Mouse (Mus musculus): Measurements from ENCODE around the gene Ehd1. TPM values are rescaled to one million over a fixed set of nuclear protein-coding genes. Genes with fewer than 3 reads are reported as not detected.

Gene Ehd1
- polyA plus RNA-seq (2015; fragmentation: Nextera tagmentation; extraction: Ambion mirVana), result 85.5 and 101 TPM in 2 replicates

GRCm38 (mm10) chr19:6276426-6277421, at the start of gene Ehd1:
Ehd1 (plus strand) TSS chr19:6276725.
- peaks cover 18% of the 10 kb centered on the region for H3K36me3 ChIP-seq
- H3K9ac ChIP-seq, result peak within 1 kb of the TSS; percentile 92
- H3K9me3 ChIP-seq, result no peaks in the 10 kb centered on the region
- H3K27ac ChIP-seq (replicated peaks), result peak within 1 kb of the TSS; percentile 84
- H3K27me3 ChIP-seq, result peaks cover 3% of the 10 kb centered on the region; the same call in 1 of the 2 replicates
- peak; percentile 96 for ATAC-seq (ENCODE audit: low read depth)
- H3K4me2 ChIP-seq, result peak within 1 kb of the TSS; percentile 78
- under 1% methylated on average over 106 of the region's 106 CpGs for WGBS
- peaks cover 50% of the 10 kb centered on the region for H3K4me1 ChIP-seq (replicated peaks)
- H3K4me3 ChIP-seq, result peak within 1 kb of the TSS; percentile 93

- H3K4me2 ChIP-seq, result no peak overlapping the region
- 89% methylated on average over 14 of the region's 14 CpGs for WGBS
- no peaks in the 10 kb centered on the region for H3K9me3 ChIP-seq
- ATAC-seq (ENCODE audit: low read depth), result no peak
- no peak overlapping the region for H3K4me3 ChIP-seq
- H3K9ac ChIP-seq, result no peak overlapping the region
- no peak overlapping the region for H3K27ac ChIP-seq (replicated peaks)
- no peaks in the 10 kb centered on the region for H3K27me3 ChIP-seq
- H3K36me3 ChIP-seq, result peaks cover 55% of the 10 kb centered on the region
- no peaks in the 10 kb centered on the region for H3K4me1 ChIP-seq (replicated peaks)
Measured at GRCm38 (mm10) chr19:6226763-6227162, 49.8 kb upstream of the Ehd1 start.

GRCm38 (mm10) chr19:6227864-6228263, 48.7 kb upstream of the Ehd1 start:
- H3K4me2 ChIP-seq, result no peak overlapping the region
- no peak overlapping the region for H3K27ac ChIP-seq (replicated peaks)
- H3K9me3 ChIP-seq, result no peaks in the 10 kb centered on the region
- no peak overlapping the region for H3K9ac ChIP-seq
- no peak for ATAC-seq (ENCODE audit: low read depth)
- no peaks in the 10 kb centered on the region for H3K27me3 ChIP-seq
- 84% methylated on average over 4 of the region's 4 CpGs for WGBS
- H3K4me1 ChIP-seq (replicated peaks), result no peaks in the 10 kb centered on the region
- peaks cover 66% of the 10 kb centered on the region for H3K36me3 ChIP-seq
- no peak overlapping the region for H3K4me3 ChIP-seq

- no peak overlapping the region for H3K4me2 ChIP-seq
- no peak overlapping the region for H3K9ac ChIP-seq
- no peak for ATAC-seq (ENCODE audit: low read depth)
- H3K9me3 ChIP-seq, result no peaks in the 10 kb centered on the region
- no peak overlapping the region for H3K27ac ChIP-seq (replicated peaks)
- no peak overlapping the region for H3K4me3 ChIP-seq
- H3K27me3 ChIP-seq, result no peaks in the 10 kb centered on the region
- H3K36me3 ChIP-seq, result peaks cover 76% of the 10 kb centered on the region
- WGBS, result 87% methylated on average over 4 of the region's 4 CpGs
- peaks cover 19% of the 10 kb centered on the region for H3K4me1 ChIP-seq (replicated peaks)
Measured at GRCm38 (mm10) chr19:6230411-6230810, 46.1 kb upstream of the Ehd1 start.

GRCm38 (mm10) chr19:6231036-6231435, 45.5 kb upstream of the Ehd1 start:
- WGBS, result 88% methylated on average over 2 of the region's 2 CpGs

GRCm38 (mm10) chr19:6233647-6234046, 42.9 kb upstream of the Ehd1 start:
- no peak for ATAC-seq (ENCODE audit: low read depth)
- WGBS, result 90% methylated on average over 16 of the region's 16 CpGs
- peaks cover 52% of the 10 kb centered on the region for H3K36me3 ChIP-seq
- no peaks in the 10 kb centered on the region for H3K9me3 ChIP-seq
- H3K27me3 ChIP-seq, result no peaks in the 10 kb centered on the region
- H3K9ac ChIP-seq, result peak overlapping the region; percentile 95; the same call in 1 of the 2 replicates
- H3K4me3 ChIP-seq, result no peak overlapping the region
- peaks cover 23% of the 10 kb centered on the region for H3K4me1 ChIP-seq (replicated peaks)
- no peak overlapping the region for H3K27ac ChIP-seq (replicated peaks)
- H3K4me2 ChIP-seq, result no peak overlapping the region

More at GRCm38 (mm10) chr19:6231036-6231435, 45.5 kb upstream of the Ehd1 start:
- Histone ChIP-seq H3K9me3 (no peaks in the 10 kb centered on the region), H3K27me3 (no peaks in the 10 kb centered on the region), H3K4me2 (no peak overlapping the region), H3K4me3 (no peak overlapping the region), H3K4me1 (replicated peaks) (peaks cover 19% of the 10 kb centered on the region), H3K36me3 (peaks cover 72% of the 10 kb centered on the region), H3K27ac (replicated peaks) (no peak overlapping the region), H3K9ac (no peak overlapping the region)
- no peak for ATAC-seq (ENCODE audit: low read depth)

- Histone ChIP-seq H3K4me3 (peak overlapping the region; percentile 86), H3K27ac (replicated peaks) (no peak overlapping the region), H3K9me3 (no peaks in the 10 kb centered on the region), H3K4me2 (peak overlapping the region; percentile 81), H3K4me1 (replicated peaks) (peaks cover 23% of the 10 kb centered on the region), H3K36me3 (peaks cover 43% of the 10 kb centered on the region), H3K27me3 (no peaks in the 10 kb centered on the region), H3K9ac (peak overlapping the region; percentile 95)
- WGBS, result 66% methylated on average over 11 of the region's 11 CpGs
- ATAC-seq (ENCODE audit: low read depth), result no peak
Measured at GRCm38 (mm10) chr19:6234337-6235083, 42.0 kb upstream of the Ehd1 start.

- Histone ChIP-seq H3K27me3 (no peaks in the 10 kb centered on the region), H3K4me3 (peak within 1 kb of the TSS; percentile 86), H3K9me3 (no peaks in the 10 kb centered on the region), H3K4me1 (replicated peaks) (peaks cover 23% of the 10 kb centered on the region), H3K4me2 (peak within 1 kb of the TSS; percentile 81), H3K36me3 (peaks cover 34% of the 10 kb centered on the region), H3K27ac (replicated peaks) (peak within 1 kb of the TSS; percentile 91), H3K9ac (peak within 1 kb of the TSS; percentile 95)
- 1% methylated on average over 48 of the region's 48 CpGs for WGBS
- ATAC-seq (ENCODE audit: low read depth), result peak; percentile 96
Measured at GRCm38 (mm10) chr19:6235084-6236052, 41.2 kb upstream of the Ehd1 start, which contains the start of gene Ppp2r5b. Ppp2r5b (minus strand) TSS chr19:6235872.

GRCm38 (mm10) chr19:6236053-6236441, 40.5 kb upstream of the Ehd1 start:
- Histone ChIP-seq H3K9ac (peak overlapping the region; percentile 95), H3K27me3 (no peaks in the 10 kb centered on the region), H3K4me3 (peak overlapping the region; percentile 86), H3K36me3 (peaks cover 28% of the 10 kb centered on the region), H3K4me1 (replicated peaks) (peaks cover 23% of the 10 kb centered on the region), H3K27ac (replicated peaks) (peak overlapping the region; percentile 91), H3K9me3 (no peaks in the 10 kb centered on the region), H3K4me2 (peak overlapping the region; percentile 81)
- ATAC-seq (ENCODE audit: low read depth), result peak; percentile 92
- WGBS, result 0% methylated on average over 9 of the region's 9 CpGs

- H3K27ac ChIP-seq (replicated peaks), result no peak overlapping the region
- WGBS, result 72% methylated on average over 7 of the region's 7 CpGs
- H3K9me3 ChIP-seq, result no peaks in the 10 kb centered on the region
- no peaks in the 10 kb centered on the region for H3K27me3 ChIP-seq
- peaks cover 23% of the 10 kb centered on the region for H3K4me1 ChIP-seq (replicated peaks)
- no peak overlapping the region for H3K4me2 ChIP-seq
- H3K9ac ChIP-seq, result no peak overlapping the region
- peaks cover 20% of the 10 kb centered on the region for H3K36me3 ChIP-seq
- no peak overlapping the region for H3K4me3 ChIP-seq
- no peak for ATAC-seq (ENCODE audit: low read depth)
Measured at GRCm38 (mm10) chr19:6236842-6237241, 39.7 kb upstream of the Ehd1 start.

- ATAC-seq (ENCODE audit: low read depth), result no peak
- Histone ChIP-seq H3K9ac (no peak overlapping the region), H3K9me3 (no peaks in the 10 kb centered on the region), H3K4me1 (replicated peaks) (peaks cover 34% of the 10 kb centered on the region), H3K4me3 (no peak overlapping the region), H3K4me2 (no peak overlapping the region), H3K27ac (replicated peaks) (no peak overlapping the region), H3K27me3 (no peaks in the 10 kb centered on the region), H3K36me3 (peaks cover under 1% of the 10 kb centered on the region; the same call in 1 of the 2 replicates)
Measured at GRCm38 (mm10) chr19:6238740-6239139, 37.8 kb upstream of the Ehd1 start.

All from neural tube, embryonic 13.5 days (tissue).